Mouse (Mus musculus): Measurements from ENCODE around the gene Engase. TPM values are rescaled to one million over a fixed set of nuclear protein-coding genes. Genes with fewer than 3 reads are reported as not detected.

Gene Engase
- polyA plus RNA-seq, 1 experiment from 2014 or later, result 7.8 TPM

GRCm38 (mm10) chr11:118459536-118459935, 17.1 kb upstream of the Engase start:
- H3K4me1 ChIP-seq, result peaks cover 13% of the 10 kb centered on the region
- WGBS, result 64% methylated on average over 3 of the region's 4 CpGs
- H3K27ac ChIP-seq, result peak overlapping the region; percentile 76
- no peak overlapping the region for H3K4me3 ChIP-seq
- no peaks in the 10 kb centered on the region for H3K9me3 ChIP-seq
- H3K36me3 ChIP-seq, result no peaks in the 10 kb centered on the region
- DNase-seq (ENCODE audit: low spot score), result no peak
- no peaks in the 10 kb centered on the region for H3K27me3 ChIP-seq (ENCODE audit: insufficient read depth, poor library complexity, severe bottlenecking)

GRCm38 (mm10) chr11:118460280-118460679, 16.3 kb upstream of the Engase start:
- no peaks in the 10 kb centered on the region for H3K27me3 ChIP-seq (ENCODE audit: insufficient read depth, poor library complexity, severe bottlenecking)
- 59% methylated on average over 6 of the region's 6 CpGs for WGBS
- no peaks in the 10 kb centered on the region for H3K9me3 ChIP-seq
- no peaks in the 10 kb centered on the region for H3K36me3 ChIP-seq
- H3K27ac ChIP-seq, result no peak overlapping the region
- H3K4me3 ChIP-seq, result no peak overlapping the region
- no peak for DNase-seq (ENCODE audit: low spot score)
- H3K4me1 ChIP-seq, result peaks cover 13% of the 10 kb centered on the region

GRCm38 (mm10) chr11:118467441-118468035, 9.1 kb upstream of the Engase start:
- no peaks in the 10 kb centered on the region for H3K36me3 ChIP-seq
- H3K27me3 ChIP-seq (ENCODE audit: insufficient read depth, poor library complexity, severe bottlenecking), result no peaks in the 10 kb centered on the region
- no peaks in the 10 kb centered on the region for H3K9me3 ChIP-seq
- DNase-seq (ENCODE audit: low spot score), result no peak
- 45% methylated on average over 11 of the region's 11 CpGs for WGBS
- H3K4me3 ChIP-seq, result no peak overlapping the region
- H3K27ac ChIP-seq, result no peak overlapping the region
- peaks cover 16% of the 10 kb centered on the region for H3K4me1 ChIP-seq

- no peak for DNase-seq (ENCODE audit: low spot score)
- H3K36me3 ChIP-seq, result no peaks in the 10 kb centered on the region
- no peaks in the 10 kb centered on the region for H3K9me3 ChIP-seq
- no peak overlapping the region for H3K4me3 ChIP-seq
- no peak overlapping the region for H3K27ac ChIP-seq
- WGBS, result 84% methylated on average over 10 of the region's 10 CpGs
- H3K4me1 ChIP-seq, result peaks cover 16% of the 10 kb centered on the region
- H3K27me3 ChIP-seq (ENCODE audit: insufficient read depth, poor library complexity, severe bottlenecking), result no peaks in the 10 kb centered on the region
Observed at GRCm38 (mm10) chr11:118469509-118470160, 7.0 kb upstream of the Engase start.

- 32% methylated on average over 12 of the region's 12 CpGs for WGBS
- no peak overlapping the region for H3K4me3 ChIP-seq
- H3K27ac ChIP-seq, result no peak overlapping the region
- DNase-seq (ENCODE audit: low spot score), result no peak
- H3K36me3 ChIP-seq, result no peaks in the 10 kb centered on the region
- H3K4me1 ChIP-seq, result peaks cover 16% of the 10 kb centered on the region
- H3K9me3 ChIP-seq, result no peaks in the 10 kb centered on the region
- H3K27me3 ChIP-seq (ENCODE audit: insufficient read depth, poor library complexity, severe bottlenecking), result no peaks in the 10 kb centered on the region
Observed at GRCm38 (mm10) chr11:118470234-118470966, 6.2 kb upstream of the Engase start.

GRCm38 (mm10) chr11:118471676-118472075, 5.0 kb upstream of the Engase start:
- Histone ChIP-seq H3K36me3 (no peaks in the 10 kb centered on the region), H3K4me1 (peaks cover 16% of the 10 kb centered on the region), H3K27ac (no peak overlapping the region), H3K9me3 (no peaks in the 10 kb centered on the region), H3K4me3 (no peak overlapping the region), H3K27me3 (ENCODE audit: insufficient read depth, poor library complexity, severe bottlenecking) (no peaks in the 10 kb centered on the region)
- 89% methylated on average over 13 of the region's 13 CpGs for whole genome bisulfite sequencing
- DNase-seq (ENCODE audit: low spot score), result no peak

- Histone ChIP-seq H3K27me3 (ENCODE audit: insufficient read depth, poor library complexity, severe bottlenecking) (no peaks in the 10 kb centered on the region), H3K9me3 (no peaks in the 10 kb centered on the region), H3K4me1 (peaks cover 23% of the 10 kb centered on the region), H3K36me3 (no peaks in the 10 kb centered on the region), H3K4me3 (no peak overlapping the region), H3K27ac (no peak overlapping the region)
- no peak for DNase-seq (ENCODE audit: low spot score)
- 81% methylated on average over 1 of the region's 1 CpGs for WGBS
Observed at GRCm38 (mm10) chr11:118473161-118473560, 3.5 kb upstream of the Engase start.

GRCm38 (mm10) chr11:118473842-118474500, 2.7 kb upstream of the Engase start:
- no peak for DNase-seq (ENCODE audit: low spot score)
- peaks cover 23% of the 10 kb centered on the region for H3K4me1 ChIP-seq
- H3K27ac ChIP-seq, result no peak overlapping the region
- H3K9me3 ChIP-seq, result no peaks in the 10 kb centered on the region
- 76% methylated on average over 6 of the region's 6 CpGs for WGBS
- H3K4me3 ChIP-seq, result no peak overlapping the region
- H3K27me3 ChIP-seq (ENCODE audit: insufficient read depth, poor library complexity, severe bottlenecking), result no peaks in the 10 kb centered on the region
- 0 out of 2 replicates have a peak, but pooled peaks cover under 1% of the 10 kb centered on the region for H3K36me3 ChIP-seq

- DNase-seq (ENCODE audit: low spot score), result no peak
- peaks cover 13% of the 10 kb centered on the region for H3K4me1 ChIP-seq
- H3K36me3 ChIP-seq, result 0 out of 2 replicates have a peak, but pooled peaks cover 5% of the 10 kb centered on the region
- no peaks in the 10 kb centered on the region for H3K9me3 ChIP-seq
- H3K4me3 ChIP-seq, result no peak overlapping the region
- 83% methylated on average over 7 of the region's 7 CpGs for WGBS
- no peaks in the 10 kb centered on the region for H3K27me3 ChIP-seq (ENCODE audit: insufficient read depth, poor library complexity, severe bottlenecking)
- no peak overlapping the region for H3K27ac ChIP-seq
Observed at GRCm38 (mm10) chr11:118475496-118476083, 1.0 kb upstream of the Engase start.

- Histone ChIP-seq H3K27ac (no peak overlapping the region), H3K4me3 (no peak overlapping the region), H3K27me3 (ENCODE audit: insufficient read depth, poor library complexity, severe bottlenecking) (0 out of 2 replicates have a peak, but pooled peaks cover 3% of the 10 kb centered on the region), H3K9me3 (no peaks in the 10 kb centered on the region), H3K36me3 (peaks cover 22% of the 10 kb centered on the region), H3K4me1 (peaks cover 25% of the 10 kb centered on the region)
- WGBS, result 78% methylated on average over 12 of the region's 12 CpGs
- DNase-seq (ENCODE audit: low spot score), result no peak
Observed at GRCm38 (mm10) chr11:118479776-118480175, 3.1 kb downstream of the Engase start.

GRCm38 (mm10) chr11:118481231-118481630, 4.6 kb downstream of the Engase start:
- WGBS, result 94% methylated on average over 11 of the region's 11 CpGs
- Histone ChIP-seq H3K4me1 (peaks cover 37% of the 10 kb centered on the region), H3K27me3 (ENCODE audit: insufficient read depth, poor library complexity, severe bottlenecking) (0 out of 2 replicates have a peak, but pooled peaks cover 17% of the 10 kb centered on the region), H3K4me3 (no peak overlapping the region), H3K9me3 (no peaks in the 10 kb centered on the region), H3K36me3 (peaks cover 36% of the 10 kb centered on the region), H3K27ac (no peak overlapping the region)
- no peak for DNase-seq (ENCODE audit: low spot score)

GRCm38 (mm10) chr11:118481751-118482150, 5.1 kb downstream of the Engase start:
- Histone ChIP-seq H3K27ac (no peak overlapping the region; the same call in 1 of the 2 replicates), H3K9me3 (no peaks in the 10 kb centered on the region), H3K4me3 (no peak overlapping the region), H3K27me3 (ENCODE audit: insufficient read depth, poor library complexity, severe bottlenecking) (0 out of 2 replicates have a peak, but pooled peaks cover 18% of the 10 kb centered on the region), H3K4me1 (peaks cover 37% of the 10 kb centered on the region), H3K36me3 (peaks cover 37% of the 10 kb centered on the region)
- no peak for DNase-seq (ENCODE audit: low spot score)
- 88% methylated on average over 14 of the region's 14 CpGs for WGBS

Measured in heart, embryonic 10.5 days (tissue).